Mouse (Mus musculus) erythroblast, embryonic 14.5 days (primary cell): ENCODE measurements around the gene 2700049A03Rik. TPM values are rescaled to one million over a fixed set of nuclear protein-coding genes. Genes with fewer than 3 reads are reported as not detected.
"Not testable (repeated sequence)": the region's sequence is repeated elsewhere in the genome, so short reads cannot be mapped to it uniquely, and the experiment has no call there.

Experiments
- H3K27me3 ChIP-seq: 2 replicates; pipeline ENCODE4 v1.6.1; 2012; ENCODE audit warnings: inconsistent platforms; ENCODE audit not compliant: control insufficient read depth
- H3K36me3 ChIP-seq: 2 replicates; pipeline ENCODE4 v1.6.1; 2012; ENCODE audit warnings: mild to moderate bottlenecking, inconsistent platforms; ENCODE audit not compliant: control insufficient read depth
- H3K4me1 ChIP-seq: 2 replicates; pipeline ENCODE4 v1.6.1; 2012; ENCODE audit warnings: inconsistent platforms; ENCODE audit not compliant: control insufficient read depth
- H3K4me3 ChIP-seq: replicated peaks from 2 replicates; pipeline ENCODE3; 2012; ENCODE audit warnings: moderate library complexity, mild to moderate bottlenecking, inconsistent platforms
- H3K9me3 ChIP-seq: 2 replicates; pipeline ENCODE4 v1.6.1; 2012; ENCODE audit warnings: low read length, inconsistent platforms, mixed read lengths; ENCODE audit not compliant: control insufficient read depth
- GATA1 ChIP-seq: IDR thresholded peaks from 2 replicates; pipeline ENCODE4 v1.6.1; 2012; ENCODE audit warnings: low read length, inconsistent platforms, mixed read lengths
- TAL1 ChIP-seq: IDR thresholded peaks from 3 replicates; pipeline ENCODE4 v1.6.1; 2012; ENCODE audit warnings: low read length, inconsistent platforms, mixed read lengths
- polyA plus RNA-seq: library from polyadenylated mRNA; stranded (reverse); fragments of >175 nt; gene quantifications from 2 replicates; pipeline ENCODE4 v1.2.3, GENCODE M21; 2012

2700049A03Rik gene
- 0.06 and 0.10 TPM in 2 replicates for polyA plus RNA-seq

GRCm38 (mm10) chr12:71136130-71136973 lies at the start of gene 2700049A03Rik, which contains the start of gene Timm9:
2700049A03Rik (plus strand) TSS chr12:71136848.
Timm9 (minus strand) TSS chr12:71136684.
- TF ChIP-seq GATA1 = no peak
- TF ChIP-seq TAL1 = no peak
- Histone ChIP-seq H3K4me1 (peaks cover 36% of the 10 kb centered on the region), H3K4me3 (peak within 1 kb of the TSS; percentile 96), H3K36me3 (peaks cover 39% of the 10 kb centered on the region), H3K27me3 (no peaks in the 10 kb centered on the region), H3K9me3 (no peaks in the 10 kb centered on the region)

- H3K27me3 ChIP-seq, H3K4me1 ChIP-seq, H3K9me3 ChIP-seq, H3K4me3 ChIP-seq, H3K36me3 ChIP-seq: not testable (repeated sequence)
Measured at GRCm38 (mm10) chr12:71104275-71104674, 32.4 kb upstream of the 2700049A03Rik start.

GRCm38 (mm10) chr12:71107216-71107771 lies 29.4 kb upstream of the 2700049A03Rik start:
- no peak overlapping the region for H3K4me3 ChIP-seq
- peaks cover 3% of the 10 kb centered on the region; the same call in 1 of the 2 replicates for H3K4me1 ChIP-seq
- TF ChIP-seq GATA1 = no peak
- no peak for TF ChIP-seq TAL1
- no peaks in the 10 kb centered on the region for H3K36me3 ChIP-seq
- H3K9me3 ChIP-seq = no peaks in the 10 kb centered on the region
- peaks cover 11% of the 10 kb centered on the region for H3K27me3 ChIP-seq

GRCm38 (mm10) chr12:71111331-71111730 lies 25.3 kb upstream of the 2700049A03Rik start, which contains the start of gene Tomm20l:
Tomm20l (plus strand) TSS chr12:71111428.
- Histone ChIP-seq H3K27me3 (peaks cover 15% of the 10 kb centered on the region), H3K4me1 (peaks cover 12% of the 10 kb centered on the region), H3K9me3 (no peaks in the 10 kb centered on the region), H3K36me3 (no peaks in the 10 kb centered on the region), H3K4me3 (no peak within 1 kb of the TSS)
- TF ChIP-seq TAL1 (no peak), GATA1 (no peak)

DNA sequence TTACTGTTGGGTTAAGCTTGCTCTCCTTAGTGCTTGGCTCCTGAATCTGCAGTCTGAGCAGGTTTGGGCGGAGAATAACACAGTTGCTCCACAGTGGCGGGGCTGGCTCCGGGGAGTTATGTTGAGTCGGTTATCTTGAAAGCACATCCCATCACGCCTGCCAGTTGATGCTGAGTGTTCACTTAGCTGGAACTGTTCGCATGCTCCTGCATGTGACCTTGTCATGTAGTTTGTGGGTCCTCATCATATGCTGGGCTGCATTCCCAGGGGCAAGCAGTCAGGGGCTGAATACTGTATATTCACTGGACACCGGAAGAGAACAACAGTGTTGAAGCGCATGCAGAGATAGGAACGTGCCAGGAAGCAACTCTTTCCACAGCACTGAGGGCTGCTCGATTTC lies 23.6 kb upstream of the 2700049A03Rik start:
- H3K27me3 ChIP-seq = peaks cover 15% of the 10 kb centered on the region
- TF ChIP-seq GATA1 = no peak
- no peak for TF ChIP-seq TAL1
- H3K4me1 ChIP-seq = peaks cover 12% of the 10 kb centered on the region
- H3K36me3 ChIP-seq = no peaks in the 10 kb centered on the region
- H3K9me3 ChIP-seq = no peaks in the 10 kb centered on the region
- no peak overlapping the region for H3K4me3 ChIP-seq

DNA sequence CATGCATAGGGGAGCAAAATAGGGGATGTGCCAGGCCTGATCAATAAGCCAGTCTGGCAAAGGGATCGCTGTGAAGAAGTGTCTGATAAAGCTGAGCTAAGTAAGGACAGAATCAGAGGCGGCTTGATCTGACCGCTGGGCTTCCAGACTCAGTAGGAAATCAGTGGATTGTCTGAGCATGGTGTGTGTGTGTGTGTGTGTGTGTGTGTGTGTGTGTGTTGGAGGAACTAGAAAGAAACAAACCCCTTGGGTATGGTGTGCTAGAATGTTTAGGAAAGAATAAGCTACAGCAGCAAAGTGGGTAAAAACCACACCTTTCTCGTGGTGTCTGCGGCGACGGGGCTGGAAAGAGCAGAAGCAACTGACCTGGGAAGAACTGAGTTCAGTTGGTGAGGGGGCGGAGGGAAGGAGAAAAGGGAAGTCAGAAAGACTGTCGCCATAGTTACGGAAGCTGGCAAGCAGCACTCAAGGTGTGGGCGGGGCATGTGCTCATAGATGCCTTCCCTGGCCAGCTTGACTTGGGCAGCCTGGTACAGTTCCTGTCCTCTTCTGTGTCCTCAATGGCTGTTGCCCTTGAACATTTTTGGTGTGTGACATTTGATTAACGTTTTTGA lies 22.9 kb upstream of the 2700049A03Rik start:
- Histone ChIP-seq H3K4me3 (no peak overlapping the region), H3K4me1 (peaks cover 12% of the 10 kb centered on the region), H3K36me3 (no peaks in the 10 kb centered on the region), H3K27me3 (peaks cover 15% of the 10 kb centered on the region), H3K9me3 (no peaks in the 10 kb centered on the region)
- TF ChIP-seq GATA1 = no peak
- TF ChIP-seq TAL1 = no peak

DNA sequence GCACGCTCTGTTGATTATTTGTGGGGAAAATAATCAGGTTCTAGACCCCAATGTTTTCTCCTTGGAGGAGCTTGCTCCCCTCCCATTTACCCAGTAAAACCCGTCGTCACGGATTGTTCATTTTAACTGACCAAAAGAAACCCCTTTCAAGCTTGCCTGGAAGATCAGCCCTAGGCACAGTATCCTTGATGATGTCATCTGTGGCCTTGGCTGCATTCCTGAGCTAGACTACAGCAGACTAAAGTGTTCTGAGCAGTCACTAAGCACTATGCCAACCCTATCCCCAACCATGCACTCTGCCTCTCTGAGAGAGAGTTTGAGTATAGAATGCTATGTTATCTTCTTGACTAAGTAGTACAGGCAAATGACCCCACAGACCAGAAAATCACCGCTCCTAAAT lies 20.2 kb upstream of the 2700049A03Rik start:
- H3K4me3 ChIP-seq = no peak overlapping the region
- no peaks in the 10 kb centered on the region for H3K9me3 ChIP-seq
- TF ChIP-seq GATA1 (no peak), TAL1 (no peak)
- H3K27me3 ChIP-seq = peaks cover 11% of the 10 kb centered on the region
- peaks cover 9% of the 10 kb centered on the region for H3K4me1 ChIP-seq
- H3K36me3 ChIP-seq = no peaks in the 10 kb centered on the region

DNA sequence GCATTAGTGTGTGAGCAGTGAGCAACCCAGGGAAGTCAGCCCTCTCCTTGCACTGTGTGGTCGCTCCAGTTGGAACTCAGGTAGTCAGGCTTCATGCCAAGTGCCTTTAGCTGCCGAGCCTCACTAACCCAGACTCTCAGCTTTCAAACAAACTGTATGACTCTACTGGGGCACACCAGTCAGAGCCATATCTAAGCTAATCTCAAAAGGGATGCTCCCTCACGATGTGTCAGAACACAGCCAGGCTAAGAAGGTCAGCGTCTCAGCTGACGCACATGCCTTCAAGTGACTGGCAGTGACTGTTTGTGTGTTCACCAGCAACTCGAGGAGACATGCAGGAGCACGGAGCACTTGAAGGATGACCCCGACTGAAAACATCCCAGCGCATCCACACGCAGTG lies 13.9 kb upstream of the 2700049A03Rik start:
- H3K36me3 ChIP-seq = peaks cover 37% of the 10 kb centered on the region
- TF ChIP-seq GATA1 (no peak), TAL1 (no peak)
- H3K9me3 ChIP-seq = no peaks in the 10 kb centered on the region
- no peak overlapping the region for H3K4me3 ChIP-seq
- no peaks in the 10 kb centered on the region for H3K27me3 ChIP-seq
- H3K4me1 ChIP-seq = no peaks in the 10 kb centered on the region

DNA sequence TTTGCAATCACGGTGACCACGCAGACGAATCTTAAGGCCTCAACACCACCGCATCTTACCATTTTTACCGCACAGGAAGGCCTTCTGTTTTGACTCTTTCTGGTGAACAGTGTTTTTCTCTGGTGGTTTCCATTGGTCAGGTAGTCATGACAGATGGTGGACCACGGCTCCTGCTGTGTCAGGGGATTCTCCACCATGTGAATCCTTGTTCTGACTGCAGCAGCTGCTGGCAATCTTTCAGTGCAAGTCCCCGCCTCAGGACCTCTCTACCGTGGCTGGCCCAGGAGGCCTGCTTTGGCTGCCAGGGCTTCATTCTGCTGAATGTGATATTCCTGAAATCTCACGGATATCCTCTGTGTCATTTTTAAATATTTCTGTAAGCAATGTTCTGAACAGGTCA lies 13.4 kb upstream of the 2700049A03Rik start:
- Histone ChIP-seq H3K27me3 (no peaks in the 10 kb centered on the region), H3K9me3 (no peaks in the 10 kb centered on the region), H3K4me3 (no peak overlapping the region), H3K4me1 (no peaks in the 10 kb centered on the region), H3K36me3 (peaks cover 41% of the 10 kb centered on the region)
- TF ChIP-seq GATA1 = no peak
- TF ChIP-seq TAL1 = no peak
